Mouse (Mus musculus) heart, embryonic 15.5 days (tissue): ENCODE measurements around the gene Cox4i2. TPM values are rescaled to one million over a fixed set of nuclear protein-coding genes. Genes with fewer than 3 reads are reported as not detected.

Experiments
- ATAC-seq: fragments of 200-750 bp; cut with Nextera tagmentation; replicated peaks from 2 replicates; pipeline ENCODE4 v1.8.0; 2017; ENCODE audit warnings: low read depth, moderate TSS enrichment; ENCODE audit not compliant: insufficient number of reproducible peaks, insufficient read depth, low FRiP score
- H3K27ac ChIP-seq: fragments of 300-500 bp; sonication (generic); 2 replicates; pipeline ENCODE4 v1.5.1; 2015; ENCODE audit warnings: mild to moderate bottlenecking, inconsistent platforms
- H3K27me3 ChIP-seq: fragments of 300-500 bp; sonication (generic); 2 replicates; pipeline ENCODE4 v1.6.1; 2015; ENCODE audit warnings: inconsistent platforms
- H3K36me3 ChIP-seq: fragments of 300-500 bp; sonication (generic); 2 replicates; pipeline ENCODE4 v1.6.1; 2015; ENCODE audit warnings: mild to moderate bottlenecking, inconsistent platforms
- H3K4me1 ChIP-seq: fragments of 300-500 bp; sonication (generic); replicated peaks from 2 replicates; pipeline ENCODE4 v1.6.1; 2015; ENCODE audit warnings: inconsistent platforms
- H3K4me2 ChIP-seq: fragments of 300-500 bp; sonication (generic); 2 replicates; pipeline ENCODE4 v1.6.1; 2015; ENCODE audit warnings: inconsistent platforms, mild to moderate bottlenecking, moderate library complexity
- H3K4me3 ChIP-seq: fragments of 300-500 bp; sonication (generic); 2 replicates; pipeline ENCODE4 v1.5.1; 2015; ENCODE audit warnings: mild to moderate bottlenecking, inconsistent platforms
- H3K9ac ChIP-seq: fragments of 300-500 bp; sonication (generic); 2 replicates; pipeline ENCODE4 v1.6.1; 2015; ENCODE audit warnings: mild to moderate bottlenecking, inconsistent platforms
- H3K9me3 ChIP-seq: fragments of 300-500 bp; sonication (generic); replicated peaks from 2 replicates; pipeline ENCODE4 v1.6.1; 2016; ENCODE audit warnings: inconsistent platforms
- WGBS: fragments of 180-500 bp; shearing (Covaris S2); methylation state at CpG from one replicate; pipeline ENCODE4 v1.1.7; 2015; ENCODE audit warnings: mixed read lengths; 5-methylcytosine and 5-hydroxymethylcytosine counted together
- polyA plus RNA-seq: library from polyadenylated mRNA; unstranded; fragments of >200 nt; fragmentation: Nextera tagmentation; extraction: Ambion mirVana; gene quantifications from 2 replicates; pipeline ENCODE4 v1.2.1, GENCODE M21; 2015

The Cox4i2 gene
- polyA plus RNA-seq: 20.8 and 24.2 TPM in 2 replicates

DNA sequence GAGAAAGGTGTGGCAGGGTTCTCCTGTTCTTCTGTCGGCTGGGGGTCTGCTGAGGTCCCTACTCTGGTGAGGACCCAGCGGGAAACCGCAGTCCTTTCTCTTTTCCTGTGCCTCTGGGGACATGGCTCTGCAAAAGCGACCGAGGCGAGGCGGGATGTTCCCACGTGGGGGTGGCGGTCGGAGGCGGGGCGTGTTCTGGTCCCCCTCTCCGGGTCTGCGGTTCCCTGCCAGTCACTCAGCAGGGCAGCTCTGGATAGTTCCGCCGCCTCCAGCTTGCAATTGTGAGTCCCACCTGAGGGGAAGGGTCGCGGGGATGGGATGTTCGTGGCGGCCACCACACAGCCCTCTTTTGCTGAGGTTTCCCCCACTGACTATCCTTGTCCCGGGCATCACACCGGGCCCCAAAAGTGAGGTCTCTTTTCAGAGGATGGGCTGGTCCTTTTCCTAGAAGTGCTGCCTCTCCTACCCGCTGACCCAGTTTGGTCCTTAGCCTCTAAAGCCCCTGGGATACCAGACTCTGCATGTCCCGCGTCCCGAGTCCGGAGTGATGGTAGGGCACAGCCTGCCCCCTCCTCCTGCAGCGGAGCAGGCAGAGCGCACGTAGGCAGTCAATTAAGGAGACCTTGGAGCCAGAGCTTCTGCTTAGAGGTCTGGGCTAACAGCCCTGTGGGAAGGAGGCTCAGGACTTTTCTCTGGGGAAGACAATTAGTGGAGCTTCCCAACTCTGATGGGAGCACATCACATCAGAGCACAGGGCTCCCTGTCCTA is at the start of gene Cox4i2:
Gene Cox4i2 (plus strand): TSS at position 230 of the 768 bp plus-strand sequence.
- Histone ChIP-seq H3K27ac (no peak within 1 kb of the TSS), H3K9me3 (no peaks in the 10 kb centered on the region), H3K4me1 (peaks cover 20% of the 10 kb centered on the region), H3K36me3 (no peaks in the 10 kb centered on the region), H3K9ac (peak within 1 kb of the TSS; percentile 51), H3K27me3 (no peaks in the 10 kb centered on the region; the same call in 1 of the 2 replicates), H3K4me3 (peak within 1 kb of the TSS; percentile 44), H3K4me2 (peak within 1 kb of the TSS; percentile 72)
- peak; percentile 47; the same call in 1 of the 2 replicates for ATAC-seq
- 5% methylated on average over 30 of the region's 30 CpGs for WGBS

DNA sequence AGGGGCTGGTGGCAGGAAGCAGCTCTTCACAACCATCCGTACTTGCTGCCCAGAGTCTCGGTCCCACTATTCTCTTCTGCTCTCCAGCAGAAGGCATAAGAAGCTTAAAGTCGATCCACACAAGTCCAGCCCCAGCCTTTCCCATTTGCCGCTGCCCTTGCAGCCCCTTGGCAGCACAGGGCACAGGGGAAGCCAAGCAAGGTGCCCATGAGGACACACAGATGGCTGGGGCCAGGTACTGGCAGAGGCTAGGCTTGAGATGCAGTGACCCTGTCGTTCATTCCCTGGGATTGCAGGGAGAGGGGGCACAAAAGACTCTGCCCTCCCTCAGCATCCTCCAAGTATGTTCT is 49.7 kb upstream of the Cox4i2 start:
- no peak for ATAC-seq
- Histone ChIP-seq H3K9me3 (no peaks in the 10 kb centered on the region), H3K27ac (no peak overlapping the region), H3K4me2 (no peak overlapping the region), H3K9ac (no peak overlapping the region), H3K4me1 (peaks cover 28% of the 10 kb centered on the region), H3K27me3 (no peaks in the 10 kb centered on the region), H3K36me3 (peaks cover 54% of the 10 kb centered on the region), H3K4me3 (no peak overlapping the region)
- WGBS: 76% methylated on average over 5 of the region's 5 CpGs

DNA sequence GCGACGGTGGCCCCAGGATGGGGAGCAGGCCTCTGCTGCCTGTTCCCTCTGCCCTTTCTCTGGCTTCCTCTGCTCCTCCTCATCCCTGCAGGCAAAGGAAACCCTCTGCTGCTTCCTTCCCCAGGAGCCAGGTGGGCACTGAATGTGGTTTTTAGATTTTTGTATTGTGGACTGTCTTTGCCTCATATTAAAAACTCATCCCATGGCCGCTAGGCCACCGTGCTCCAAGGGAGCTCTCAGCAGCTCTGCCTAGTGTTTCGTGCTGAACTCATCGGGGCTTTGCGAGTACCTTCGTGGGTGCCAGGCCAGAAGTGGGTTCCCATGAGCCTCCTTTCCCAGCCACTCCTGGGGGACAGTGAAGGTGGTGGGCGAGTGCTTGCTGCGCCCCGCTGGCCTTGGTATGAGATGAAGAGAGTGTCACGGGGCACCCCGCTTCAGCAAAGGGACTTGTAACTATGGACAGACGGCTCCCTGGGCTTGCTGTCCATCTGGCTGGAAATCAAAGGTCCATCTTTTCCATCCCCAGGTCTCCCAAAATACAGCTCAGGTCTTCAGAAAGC is 49.1 kb upstream of the Cox4i2 start:
- no peak for ATAC-seq
- peaks cover 49% of the 10 kb centered on the region for H3K36me3 ChIP-seq

DNA sequence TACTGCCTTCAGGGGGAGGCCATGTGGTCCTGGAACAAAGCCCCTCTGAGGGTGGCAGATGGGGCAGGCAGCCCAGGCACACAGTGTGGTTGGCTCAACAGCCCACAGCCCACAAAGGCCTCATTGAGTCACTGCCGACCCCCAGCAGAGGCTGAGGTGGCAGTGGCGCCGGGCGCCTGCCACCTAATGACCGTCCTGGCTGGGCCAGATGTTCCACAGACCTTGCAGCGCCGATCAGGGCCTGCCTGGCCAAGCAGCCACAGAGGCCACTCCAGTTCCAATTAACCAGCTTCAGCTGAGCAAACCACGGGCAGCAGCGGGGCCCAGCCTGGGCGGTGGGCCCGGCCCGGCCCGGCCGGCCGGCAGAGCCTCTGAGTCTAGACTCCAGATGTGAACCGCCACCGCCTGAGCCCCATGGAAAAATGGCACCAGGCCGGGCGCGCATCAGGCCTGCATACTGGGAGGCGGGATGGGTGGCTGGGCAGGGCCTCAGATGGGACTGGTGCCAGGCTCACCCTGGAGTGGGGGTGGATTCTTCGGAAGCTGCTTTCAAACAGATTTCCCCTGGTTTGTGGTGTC is 47.9 kb upstream of the Cox4i2 start:
- peaks cover 37% of the 10 kb centered on the region for H3K36me3 ChIP-seq
- no peak overlapping the region for H3K4me2 ChIP-seq
- H3K9ac ChIP-seq: no peak overlapping the region

More for the DNA sequence above, 49.1 kb upstream of the Cox4i2 start:
- Histone ChIP-seq H3K4me1 (peaks cover 27% of the 10 kb centered on the region), H3K9me3 (no peaks in the 10 kb centered on the region), H3K27ac (no peak overlapping the region), H3K9ac (no peak overlapping the region), H3K4me3 (no peak overlapping the region), H3K4me2 (no peak overlapping the region), H3K27me3 (no peaks in the 10 kb centered on the region)
- WGBS: 92% methylated on average over 14 of the region's 14 CpGs

GRCm38 (mm10) chr2:152707186-152707585 is 46.8 kb upstream of the Cox4i2 start:
- peak overlapping the region; percentile 61 for H3K4me3 ChIP-seq
- peaks cover 26% of the 10 kb centered on the region for H3K36me3 ChIP-seq
- H3K27me3 ChIP-seq: no peaks in the 10 kb centered on the region
- 12% methylated on average over 7 of the region's 7 CpGs for WGBS
- ATAC-seq: no peak
- H3K9me3 ChIP-seq: no peaks in the 10 kb centered on the region
- H3K4me1 ChIP-seq: peaks cover 27% of the 10 kb centered on the region
- H3K4me2 ChIP-seq: peak overlapping the region; percentile 80
- H3K27ac ChIP-seq: peak overlapping the region; percentile 93
- H3K9ac ChIP-seq: peak overlapping the region; percentile 81

More for the DNA sequence above, 47.9 kb upstream of the Cox4i2 start:
- H3K27ac ChIP-seq: peak overlapping the region; percentile 93
- H3K4me3 ChIP-seq: no peak overlapping the region
- no peaks in the 10 kb centered on the region for H3K27me3 ChIP-seq
- peaks cover 27% of the 10 kb centered on the region for H3K4me1 ChIP-seq
- H3K9me3 ChIP-seq: no peaks in the 10 kb centered on the region
- WGBS: 72% methylated on average over 22 of the region's 22 CpGs
- 0 out of 2 replicates have a peak, but pooled peaks have one; percentile 23 for ATAC-seq

DNA sequence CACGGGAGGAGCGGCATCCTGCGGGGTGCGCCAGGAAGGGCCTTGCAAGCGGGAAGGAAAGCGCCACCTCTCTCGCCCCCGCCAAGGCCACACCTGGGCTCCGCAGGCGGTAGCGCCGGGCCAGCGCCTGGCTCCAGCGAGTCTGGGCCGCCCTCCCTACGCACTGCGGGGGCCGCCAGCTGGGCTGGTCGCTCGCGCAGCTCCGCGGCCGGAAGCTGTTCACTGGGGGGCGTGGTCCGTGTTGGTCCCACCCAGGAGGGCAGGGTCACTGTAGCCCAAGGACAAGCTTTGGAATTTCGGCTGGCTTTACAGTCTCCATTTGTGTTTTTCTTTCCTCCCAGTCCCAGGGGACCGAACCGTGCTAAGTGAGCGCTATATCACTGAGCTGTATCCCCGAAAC is 46.3 kb upstream of the Cox4i2 start:
- peak; percentile 95 for ATAC-seq
- Histone ChIP-seq H3K27ac (peak overlapping the region; percentile 93), H3K4me3 (peak overlapping the region; percentile 61), H3K36me3 (peaks cover 26% of the 10 kb centered on the region), H3K4me2 (peak overlapping the region; percentile 80), H3K9me3 (no peaks in the 10 kb centered on the region), H3K9ac (peak overlapping the region; percentile 81), H3K4me1 (peaks cover 27% of the 10 kb centered on the region), H3K27me3 (no peaks in the 10 kb centered on the region)
- WGBS: 1% methylated on average over 31 of the region's 31 CpGs

GRCm38 (mm10) chr2:152709066-152709465 is 44.9 kb upstream of the Cox4i2 start:
- no peak for ATAC-seq
- H3K9ac ChIP-seq: no peak overlapping the region
- WGBS: 79% methylated on average over 5 of the region's 5 CpGs
- no peaks in the 10 kb centered on the region for H3K9me3 ChIP-seq
- no peak overlapping the region for H3K4me2 ChIP-seq
- peaks cover 16% of the 10 kb centered on the region for H3K36me3 ChIP-seq
- peaks cover 27% of the 10 kb centered on the region for H3K4me1 ChIP-seq
- no peaks in the 10 kb centered on the region for H3K27me3 ChIP-seq
- H3K27ac ChIP-seq: no peak overlapping the region
- no peak overlapping the region for H3K4me3 ChIP-seq

GRCm38 (mm10) chr2:152716241-152716772 is 37.7 kb upstream of the Cox4i2 start:
- no peak for ATAC-seq
- Histone ChIP-seq H3K4me3 (no peak overlapping the region), H3K9me3 (no peaks in the 10 kb centered on the region), H3K4me2 (no peak overlapping the region), H3K27me3 (no peaks in the 10 kb centered on the region), H3K36me3 (no peaks in the 10 kb centered on the region), H3K9ac (no peak overlapping the region), H3K27ac (no peak overlapping the region), H3K4me1 (no peaks in the 10 kb centered on the region)
- WGBS: 61% methylated on average over 6 of the region's 6 CpGs

- Histone ChIP-seq H3K4me1 (no peaks in the 10 kb centered on the region), H3K4me2 (no peak overlapping the region), H3K27me3 (no peaks in the 10 kb centered on the region), H3K4me3 (no peak overlapping the region), H3K9me3 (no peaks in the 10 kb centered on the region), H3K36me3 (no peaks in the 10 kb centered on the region), H3K9ac (no peak overlapping the region), H3K27ac (no peak overlapping the region)
- WGBS: 67% methylated on average over 11 of the region's 11 CpGs
- ATAC-seq: no peak
Observed at GRCm38 (mm10) chr2:152717652-152718051, 36.3 kb upstream of the Cox4i2 start.

DNA sequence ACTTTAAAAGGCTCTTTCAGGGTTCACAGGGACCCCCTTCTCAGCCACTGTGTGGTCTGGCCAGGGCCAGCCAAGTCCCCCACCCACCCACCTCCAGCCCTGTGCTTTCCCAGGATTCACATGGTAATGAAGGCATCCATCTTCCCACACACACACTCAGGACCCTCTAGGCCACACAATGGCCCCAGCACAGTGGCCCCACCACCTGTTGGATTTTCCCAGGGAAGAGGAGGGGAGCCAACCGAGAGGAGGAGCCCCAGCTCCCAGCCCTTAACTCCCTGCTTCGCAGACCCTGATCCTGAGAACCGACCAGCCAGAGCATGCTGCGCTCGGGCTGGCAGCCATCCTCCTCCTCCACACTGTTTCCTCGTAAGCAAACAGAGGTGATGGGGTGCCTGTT is 35.9 kb upstream of the Cox4i2 start:
- Histone ChIP-seq H3K9me3 (no peaks in the 10 kb centered on the region), H3K9ac (no peak overlapping the region), H3K4me2 (no peak overlapping the region), H3K36me3 (no peaks in the 10 kb centered on the region), H3K4me1 (no peaks in the 10 kb centered on the region), H3K27ac (no peak overlapping the region), H3K4me3 (no peak overlapping the region), H3K27me3 (no peaks in the 10 kb centered on the region)
- no peak for ATAC-seq
- 61% methylated on average over 6 of the region's 6 CpGs for WGBS

DNA sequence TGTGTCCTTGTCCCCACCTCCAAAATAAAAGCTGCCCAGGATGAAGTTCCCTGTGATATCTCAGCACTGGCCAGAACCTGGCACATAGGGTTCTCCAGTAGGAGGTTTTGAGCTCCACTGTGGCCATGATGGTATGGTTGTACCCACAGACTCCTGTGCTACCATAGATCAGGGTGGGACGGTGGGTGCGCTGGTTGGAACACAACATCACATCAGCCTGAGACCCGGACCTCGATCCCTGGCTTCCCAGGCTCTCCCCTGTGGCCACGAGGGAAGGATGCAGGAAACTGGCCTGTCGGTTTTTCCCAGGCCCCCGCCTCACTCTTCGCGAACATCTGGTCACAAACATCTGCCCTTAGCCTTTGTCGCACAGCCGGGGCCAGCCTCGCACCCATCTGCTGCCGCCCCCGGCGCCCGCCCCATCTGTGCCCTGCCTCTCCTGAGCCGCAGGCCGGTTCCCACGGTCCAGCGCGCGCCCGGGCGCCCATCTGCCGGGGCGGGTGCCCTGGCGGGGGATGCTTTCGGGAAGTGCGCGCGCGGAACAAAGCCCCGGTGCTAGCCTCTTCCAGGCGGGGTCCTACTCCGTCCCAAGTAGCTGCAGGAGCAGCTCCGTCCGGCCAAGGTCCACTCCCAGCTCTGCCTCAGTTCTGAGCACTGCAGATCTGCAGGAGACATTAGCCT is 30.2 kb upstream of the Cox4i2 start:
- Histone ChIP-seq H3K9ac (peak overlapping the region; percentile 54), H3K4me1 (peaks cover 31% of the 10 kb centered on the region), H3K27me3 (no peaks in the 10 kb centered on the region; the same call in 1 of the 2 replicates), H3K4me2 (peak overlapping the region; percentile 77), H3K9me3 (no peaks in the 10 kb centered on the region), H3K4me3 (peak overlapping the region; percentile 48), H3K27ac (peak overlapping the region; percentile 60), H3K36me3 (no peaks in the 10 kb centered on the region)
- WGBS: 4% methylated on average over 37 of the region's 37 CpGs
- ATAC-seq: peak; percentile 56
